Mouse (Mus musculus) leukemia stem cell, adult 10-12 weeks (primary cell): Measurements from ENCODE around the gene Tm9sf3. TPM values are rescaled to one million over a fixed set of nuclear protein-coding genes. Genes with fewer than 3 reads are reported as not detected.

Experiments
- polyA plus RNA-seq: library from polyadenylated mRNA; stranded (reverse); fragments of >175 nt; gene quantifications from 2 replicates; pipeline ENCODE4 v1.2.3, GENCODE M21; 2012; ENCODE audit warnings: low replicate concordance

Gene Tm9sf3
- 16.9 and 22.7 TPM in 2 replicates for polyA plus RNA-seq

DNA sequence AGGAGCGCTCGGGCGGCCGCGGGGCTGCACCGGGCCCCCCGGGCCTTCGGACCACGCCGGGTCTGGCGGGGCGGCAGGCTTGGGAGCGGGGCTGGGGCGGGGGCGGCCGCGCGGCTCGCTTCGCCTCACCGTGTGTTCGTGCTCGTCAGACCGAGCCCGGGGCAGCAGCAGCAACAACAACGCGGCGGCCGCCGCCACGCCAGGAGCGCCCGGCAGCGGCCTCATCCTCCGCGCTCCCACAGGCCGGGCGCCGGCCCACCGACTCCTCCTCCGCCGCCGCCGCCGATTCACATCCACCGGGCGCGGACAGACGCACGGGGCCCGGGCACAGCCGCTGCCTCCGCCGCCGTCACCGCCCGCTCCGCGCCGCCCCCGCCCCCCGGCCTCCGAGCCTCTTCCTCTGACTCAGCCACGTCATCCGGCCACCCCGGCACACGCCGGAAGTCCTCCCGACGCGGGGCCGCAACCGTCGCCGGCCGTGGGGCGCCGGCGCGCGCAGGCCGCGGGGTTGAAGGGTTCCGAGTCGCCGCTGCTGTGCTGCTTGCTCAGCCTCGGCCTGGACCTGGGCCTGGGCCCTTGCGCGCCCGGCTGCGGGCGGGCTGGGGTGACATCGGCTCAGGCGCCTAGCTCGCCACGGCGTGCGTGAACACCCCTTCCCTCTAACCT, at the start of gene Tm9sf3:
Gene Tm9sf3 (minus strand): TSS at position 368 of the 666 bp plus-strand sequence.

DNA sequence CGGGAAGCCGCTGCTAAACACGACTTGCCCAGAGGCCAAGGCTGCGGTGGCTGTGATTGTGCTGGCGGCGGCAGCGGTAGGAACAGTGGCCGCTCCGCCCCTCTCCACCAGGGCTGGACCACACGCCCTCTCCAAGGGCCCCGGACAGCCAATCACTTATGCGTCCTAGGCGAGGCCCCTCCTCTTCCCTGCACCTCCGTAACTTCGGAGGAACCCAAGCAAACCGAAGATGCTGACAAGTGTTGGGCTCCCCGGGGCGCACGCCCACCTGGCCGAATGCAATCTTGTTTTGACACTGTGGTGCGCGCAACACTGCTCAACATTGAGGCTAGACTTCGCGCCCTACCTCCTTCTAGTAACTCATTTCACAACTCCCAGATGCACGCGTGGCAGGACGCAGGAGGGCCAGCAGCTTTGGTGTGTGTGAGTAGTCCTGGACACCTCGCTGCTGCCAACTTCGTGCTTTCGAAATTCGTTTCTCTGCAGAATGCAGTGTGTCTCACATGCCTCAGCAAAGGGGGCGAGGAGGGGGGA, 56.9 kb downstream of the Tm9sf3 start, which contains the start of gene Tll2:
Gene Tll2 (minus strand): TSS at position 25 of the 534 bp plus-strand sequence.

Other genes starting within 250 kb of the Tm9sf3 start
- 0.11 TPM in 1 of 2 replicates, not detected in the other for gene Dntt, start 234.7 kb downstream of the Tm9sf3 start, polyA plus RNA-seq
- 0.06 TPM in 1 of 2 replicates, not detected in the other for gene Opalin, start 186.9 kb downstream of the Tm9sf3 start, polyA plus RNA-seq
- 0.13 TPM in 1 of 2 replicates, not detected in the other for gene Tll2, start 57.2 kb downstream of the Tm9sf3 start, polyA plus RNA-seq
- gene Pik3ap1, start 121.1 kb upstream of the Tm9sf3 start, polyA plus RNA-seq: 11.6 and 13.1 TPM in 2 replicates
- gene Lcor, start 218.6 kb upstream of the Tm9sf3 start, polyA plus RNA-seq: 1.3 and 2.8 TPM in 2 replicates